Mouse (Mus musculus) right cerebral cortex, postnatal 10 days (tissue): ENCODE measurements around the gene Txnip.

Experiments used
- DNase-seq, 2 experiments: peaks; one replicate each; pipeline ENCODE4 v3.0.0; 2021; ENCODE audit warnings: low spot score in 2 of 2

Txnip gene

GRCm38 (mm10) chr3:96569506-96569905, 11.7 kb downstream of the Txnip start:
- no peak for DNase-seq

GRCm38 (mm10) chr3:96569966-96570605, 12.3 kb downstream of the Txnip start:
- no peak for DNase-seq

- no peak for DNase-seq
These were observed 12.9 kb downstream of the Txnip start for GRCm38 (mm10) chr3:96570643-96571042.

- no peak for DNase-seq
These were observed 13.6 kb downstream of the Txnip start for GRCm38 (mm10) chr3:96571336-96571735.

- no peak for DNase-seq
These were observed 14.3 kb downstream of the Txnip start for GRCm38 (mm10) chr3:96571896-96572698.

- DNase-seq: no peak
These were observed 16.1 kb downstream of the Txnip start for GRCm38 (mm10) chr3:96573611-96574511.

GRCm38 (mm10) chr3:96575272-96575984, 17.7 kb downstream of the Txnip start:
- no peak for DNase-seq

- DNase-seq: no peak
These were observed 18.4 kb downstream of the Txnip start for GRCm38 (mm10) chr3:96576005-96576658.

- peak; percentile 93 to 97 for DNase-seq
These were observed 19.2 kb downstream of the Txnip start, which contains the start of gene Gm16253 for GRCm38 (mm10) chr3:96576690-96577541. Gm16253 (plus strand) TSS chr3:96576984.

GRCm38 (mm10) chr3:96577566-96577965, 19.8 kb downstream of the Txnip start:
- no peak for DNase-seq

- no peak for DNase-seq
These were observed 20.9 kb downstream of the Txnip start for GRCm38 (mm10) chr3:96578561-96579238.

- DNase-seq: no peak
These were observed 21.5 kb downstream of the Txnip start for GRCm38 (mm10) chr3:96579239-96579750.

GRCm38 (mm10) chr3:96579885-96580454, 22.2 kb downstream of the Txnip start:
- DNase-seq: peak; percentile 94 to 95

- no peak for DNase-seq
These were observed 23.4 kb downstream of the Txnip start for GRCm38 (mm10) chr3:96581141-96581540.

- DNase-seq: no peak
These were observed 24.2 kb downstream of the Txnip start for GRCm38 (mm10) chr3:96581771-96582515.

GRCm38 (mm10) chr3:96583386-96583785, 25.6 kb downstream of the Txnip start:
- DNase-seq: no peak

GRCm38 (mm10) chr3:96590657-96591056, 32.9 kb downstream of the Txnip start:
- no peak for DNase-seq

GRCm38 (mm10) chr3:96593374-96593773, 35.6 kb downstream of the Txnip start:
- no peak for DNase-seq
